Mouse (Mus musculus) heart, embryonic 11.5 days (tissue): ENCODE measurements around the gene Ube2j1. TPM values are rescaled to one million over a fixed set of nuclear protein-coding genes. Genes with fewer than 3 reads are reported as not detected.

Experiments used
- ATAC-seq: fragments of 200-750 bp; cut with Nextera tagmentation; replicated peaks from 2 replicates; pipeline ENCODE4 v1.8.0; 2017; ENCODE audit warnings: moderate library complexity; ENCODE audit not compliant: insufficient number of reproducible peaks, low FRiP score, low TSS enrichment
- H3K27ac ChIP-seq: fragments of 300-500 bp; sonication (generic); 2 replicates; pipeline ENCODE4 v1.5.1; 2014; ENCODE audit warnings: mild to moderate bottlenecking, low read depth, low read length
- H3K27me3 ChIP-seq: fragments of 300-500 bp; sonication (generic); 2 replicates; pipeline ENCODE4 v1.6.1; 2014; ENCODE audit warnings: mild to moderate bottlenecking, low read length, mixed read lengths; ENCODE audit not compliant: control insufficient read depth, insufficient read depth
- H3K36me3 ChIP-seq: fragments of 300-500 bp; sonication (generic); 2 replicates; pipeline ENCODE4 v1.6.1; 2014; ENCODE audit warnings: mild to moderate bottlenecking, low read length, moderate library complexity, mixed read lengths; ENCODE audit not compliant: control insufficient read depth, insufficient read depth
- H3K4me1 ChIP-seq: fragments of 300-500 bp; sonication (generic); 2 replicates; pipeline ENCODE4 v1.6.1; 2014; ENCODE audit warnings: low read length; ENCODE audit not compliant: control insufficient read depth, insufficient read depth
- H3K4me2 ChIP-seq: fragments of 300-500 bp; sonication (generic); 2 replicates; pipeline ENCODE4 v1.6.1; 2014; ENCODE audit warnings: mild to moderate bottlenecking, moderate library complexity
- H3K4me3 ChIP-seq: fragments of 300-500 bp; sonication (generic); 2 replicates; pipeline ENCODE4 v1.5.1; 2014; ENCODE audit warnings: low read depth, low read length
- H3K9ac ChIP-seq: fragments of 300-500 bp; sonication (generic); 2 replicates; pipeline ENCODE4 v1.6.1; 2014; ENCODE audit warnings: mild to moderate bottlenecking, low read depth, low read length, moderate library complexity
- H3K9me3 ChIP-seq: fragments of 300-500 bp; sonication (generic); replicated peaks from 2 replicates; pipeline ENCODE4 v1.6.1; 2016; ENCODE audit warnings: low read length; ENCODE audit not compliant: control insufficient read depth
- WGBS: fragments of 180-500 bp; shearing (Covaris S2); extraction: QIAGEN DNeasy Blood & Tissue Kit; methylation state at CpG from one replicate; pipeline ENCODE4 v1.1.7; 2014; ENCODE audit not compliant: insufficient replicate concordance; 5-methylcytosine and 5-hydroxymethylcytosine counted together
- polyA plus RNA-seq: library from polyadenylated mRNA; unstranded; fragments of >200 nt; fragmentation: Nextera tagmentation; extraction: Ambion mirVana; gene quantifications from 2 replicates; pipeline ENCODE4 v1.2.1, GENCODE M21; 2014

Gene Ube2j1
- polyA plus RNA-seq = 39.7 and 42.1 TPM in 2 replicates

- under 1% methylated on average over 97 of the region's 123 CpGs for WGBS
- peak within 1 kb of the TSS; percentile 73 for H3K4me3 ChIP-seq
- H3K9ac ChIP-seq = peak within 1 kb of the TSS; percentile 95
Observed at GRCm38 (mm10) chr4:33031195-33031960, at the start of gene Ube2j1. Gene Ube2j1, plus strand, starts transcription at chr4:33031416.

DNA sequence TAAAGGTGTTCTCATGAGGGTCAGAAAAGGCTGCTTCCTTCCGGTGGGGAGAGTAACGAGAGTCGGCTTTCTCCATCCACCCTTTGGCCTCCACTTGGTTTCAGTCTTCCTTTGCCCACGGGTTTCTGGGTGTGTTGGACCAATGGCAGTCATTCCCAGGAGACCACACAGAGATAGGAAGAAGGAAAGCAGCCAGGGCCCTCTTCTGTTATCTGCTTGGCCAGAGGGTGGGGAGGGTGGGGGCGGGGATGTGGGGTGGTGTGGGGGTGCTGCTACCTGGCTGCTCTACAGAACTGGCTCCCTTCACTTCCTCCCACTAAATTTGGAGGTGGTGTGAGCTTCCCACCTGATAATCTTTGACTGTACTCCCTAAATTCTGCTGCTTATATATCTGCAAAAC, 49.6 kb upstream of the Ube2j1 start:
- WGBS = 1% methylated on average over 5 of the region's 5 CpGs
- Histone ChIP-seq H3K27me3 (no peaks in the 10 kb centered on the region), H3K4me1 (peaks cover 25% of the 10 kb centered on the region), H3K9me3 (no peaks in the 10 kb centered on the region), H3K4me3 (peak overlapping the region; percentile 78; the same call in 1 of the 2 replicates), H3K9ac (0 out of 2 replicates have a peak overlapping the region, but pooled peaks have one; percentile 12), H3K4me2 (peak overlapping the region; percentile 72), H3K36me3 (no peaks in the 10 kb centered on the region), H3K27ac (no peak overlapping the region; the same call in 1 of the 2 replicates)
- no peak for ATAC-seq

More at GRCm38 (mm10) chr4:33031195-33031960, at the start of gene Ube2j1:
- peaks cover 6% of the 10 kb centered on the region for H3K36me3 ChIP-seq
- peak within 1 kb of the TSS; percentile 62 for H3K4me2 ChIP-seq
- peak; percentile 97 for ATAC-seq
- peaks cover 8% of the 10 kb centered on the region for H3K4me1 ChIP-seq
- H3K9me3 ChIP-seq = peaks cover 5% of the 10 kb centered on the region; the same call in 1 of the 2 replicates
- no peaks in the 10 kb centered on the region for H3K27me3 ChIP-seq
- H3K27ac ChIP-seq = peak within 1 kb of the TSS; percentile 82

GRCm38 (mm10) chr4:32982041-32982715, 49.0 kb upstream of the Ube2j1 start:
- H3K9ac ChIP-seq = peak overlapping the region; percentile 86; the same call in 1 of the 2 replicates
- no peak for ATAC-seq
- peak overlapping the region; percentile 7; the same call in 1 of the 2 replicates for H3K27ac ChIP-seq
- no peaks in the 10 kb centered on the region for H3K9me3 ChIP-seq
- peak overlapping the region; percentile 78 for H3K4me3 ChIP-seq
- peaks cover 29% of the 10 kb centered on the region for H3K4me1 ChIP-seq
- peak overlapping the region; percentile 72 for H3K4me2 ChIP-seq
- under 1% methylated on average over 15 of the region's 15 CpGs for WGBS
- H3K27me3 ChIP-seq = no peaks in the 10 kb centered on the region
- H3K36me3 ChIP-seq = no peaks in the 10 kb centered on the region

- WGBS = under 1% methylated on average over 18 of the region's 18 CpGs
- H3K27me3 ChIP-seq = no peaks in the 10 kb centered on the region
- peak within 1 kb of the TSS; percentile 72 for H3K4me2 ChIP-seq
- H3K9me3 ChIP-seq = no peaks in the 10 kb centered on the region
- H3K4me3 ChIP-seq = peak within 1 kb of the TSS; percentile 78
- no peaks in the 10 kb centered on the region for H3K36me3 ChIP-seq
- peak within 1 kb of the TSS; percentile 88 for H3K27ac ChIP-seq
- peak; percentile 61 for ATAC-seq
- H3K4me1 ChIP-seq = peaks cover 31% of the 10 kb centered on the region
- H3K9ac ChIP-seq = peak within 1 kb of the TSS; percentile 86
Observed at GRCm38 (mm10) chr4:32982716-32983175, 48.5 kb upstream of the Ube2j1 start, which contains the start of gene Rragd. Gene Rragd, plus strand, starts transcription at chr4:32983037.

- Histone ChIP-seq H3K4me3 (peak overlapping the region; percentile 78), H3K4me2 (peak overlapping the region; percentile 72), H3K27ac (peak overlapping the region; percentile 88), H3K27me3 (no peaks in the 10 kb centered on the region), H3K9ac (peak overlapping the region; percentile 86), H3K9me3 (no peaks in the 10 kb centered on the region), H3K36me3 (no peaks in the 10 kb centered on the region), H3K4me1 (peaks cover 31% of the 10 kb centered on the region)
- WGBS = under 1% methylated on average over 86 of the region's 94 CpGs
- ATAC-seq = peak; percentile 33; the same call in 1 of the 2 replicates
Observed at GRCm38 (mm10) chr4:32983176-32984155, 47.8 kb upstream of the Ube2j1 start.

DNA sequence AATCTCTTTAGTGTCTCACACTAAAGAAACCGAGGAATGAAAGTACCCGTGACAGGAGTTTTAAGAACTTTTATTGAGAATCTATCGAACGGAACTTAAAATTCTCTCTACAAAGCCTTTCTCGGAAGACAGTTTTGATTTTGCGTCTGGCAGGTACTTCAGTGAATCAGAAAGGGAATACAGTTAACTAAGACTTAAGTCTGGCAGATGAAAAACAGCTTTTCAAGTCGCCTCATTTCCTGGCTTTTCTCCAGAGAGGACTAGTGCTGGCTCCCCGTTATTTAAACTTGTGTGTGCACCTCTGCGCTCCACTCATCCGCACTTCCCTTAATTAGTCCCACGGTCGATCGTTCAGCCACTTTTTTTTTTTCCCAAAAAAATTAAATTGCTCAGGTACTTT, 47.0 kb upstream of the Ube2j1 start:
- Histone ChIP-seq H3K27ac (peak overlapping the region; percentile 88; the same call in 1 of the 2 replicates), H3K4me3 (peak overlapping the region; percentile 78), H3K4me1 (peaks cover 31% of the 10 kb centered on the region), H3K27me3 (no peaks in the 10 kb centered on the region), H3K9me3 (no peaks in the 10 kb centered on the region), H3K9ac (peak overlapping the region; percentile 86), H3K4me2 (peak overlapping the region; percentile 72), H3K36me3 (no peaks in the 10 kb centered on the region)
- under 1% methylated on average over 13 of the region's 13 CpGs for WGBS
- ATAC-seq = no peak

- H3K4me2 ChIP-seq = peak overlapping the region; percentile 72
- H3K4me3 ChIP-seq = peak overlapping the region; percentile 78
- H3K4me1 ChIP-seq = peaks cover 31% of the 10 kb centered on the region
- no peaks in the 10 kb centered on the region for H3K27me3 ChIP-seq
- H3K9me3 ChIP-seq = no peaks in the 10 kb centered on the region
- peak overlapping the region; percentile 86 for H3K9ac ChIP-seq
- no peaks in the 10 kb centered on the region for H3K36me3 ChIP-seq
- no peak for ATAC-seq
- 8% methylated on average over 13 of the region's 13 CpGs for WGBS
- peak overlapping the region; percentile 88 for H3K27ac ChIP-seq
Observed at GRCm38 (mm10) chr4:32984801-32985675, 46.2 kb upstream of the Ube2j1 start.
